Comparison of ENCODE assay signal across 8 mouse cellular contexts in genomic region chr11:100472197-100472934, GRCm38 (mm10). TPM values are rescaled to one million over a fixed set of nuclear protein-coding genes. Genes with fewer than 3 reads are reported as not detected.
DNase-seq lines count a peak whose midpoint lies in the region; ATAC-seq lines count a peak whose summit lies in the region.

TSS of gene Klhl11 (minus strand) at chr11:100472741.

- H3K9me3 ChIP-seq in forebrain, embryonic 11.5 days (ENCODE audit: control insufficient read depth, low read length): no peaks in the 10 kb centered on the region
- no peaks in the 10 kb centered on the region for H3K9me3 ChIP-seq in heart, embryonic 16.5 days (replicated peaks; ENCODE audit: control insufficient read depth, low read length)
- H3K9me3 ChIP-seq in liver, embryonic 15.5 days (replicated peaks): no peaks in the 10 kb centered on the region
- H3K9me3 ChIP-seq in neural tube, embryonic 12.5 days: no peaks in the 10 kb centered on the region

- H3K4me1 ChIP-seq in forebrain, embryonic 11.5 days (replicated peaks; ENCODE audit: control insufficient read depth, insufficient read depth, low read length): peaks cover 8% of the 10 kb centered on the region; the same call in 1 of the 2 replicates
- peaks cover 16% of the 10 kb centered on the region for H3K4me1 ChIP-seq in heart, embryonic 16.5 days (ENCODE audit: control insufficient read depth, insufficient read depth, low read length)
- H3K4me1 ChIP-seq in liver, embryonic 15.5 days (replicated peaks): peaks cover 30% of the 10 kb centered on the region
- H3K4me1 ChIP-seq in neural tube, embryonic 12.5 days: peaks cover 18% of the 10 kb centered on the region

- WGBS in forebrain, embryonic 11.5 days: 0% methylated on average over 82 of the region's 83 CpGs
- under 1% methylated on average over 83 of the region's 83 CpGs for WGBS in heart, embryonic 16.5 days
- under 1% methylated on average over 83 of the region's 83 CpGs for WGBS in liver, embryonic 15.5 days (ENCODE audit: insufficient replicate concordance)
- under 1% methylated on average over 83 of the region's 83 CpGs for WGBS in neural tube, embryonic 12.5 days

- peak; percentile 91 for ATAC-seq in forebrain, embryonic 11.5 days (replicated peaks; ENCODE audit: low FRiP score)
- ATAC-seq in heart, embryonic 16.5 days (replicated peaks; ENCODE audit: extremely low read depth, insufficient read depth, low FRiP score): peak; percentile 95
- peak; percentile 90 for ATAC-seq in liver, embryonic 15.5 days (ENCODE audit: insufficient read depth)
- peak; percentile 88 for ATAC-seq in neural tube, embryonic 12.5 days (ENCODE audit: low FRiP score, low read depth)

- H3K27me3 ChIP-seq in forebrain, embryonic 11.5 days (ENCODE audit: control insufficient read depth, insufficient read depth, low read length): no peaks in the 10 kb centered on the region
- no peaks in the 10 kb centered on the region for H3K27me3 ChIP-seq in heart, embryonic 16.5 days (ENCODE audit: control insufficient read depth, insufficient read depth, low read length)
- no peaks in the 10 kb centered on the region for H3K27me3 ChIP-seq in liver, embryonic 15.5 days
- H3K27me3 ChIP-seq in neural tube, embryonic 12.5 days (replicated peaks): no peaks in the 10 kb centered on the region

- peak within 1 kb of the TSS; percentile 75 for H3K27ac ChIP-seq in forebrain, embryonic 11.5 days (ENCODE audit: low read depth, low read length)
- H3K27ac ChIP-seq in heart, embryonic 16.5 days (ENCODE audit: low read length): peak within 1 kb of the TSS; percentile 64
- peak within 1 kb of the TSS; percentile 82 for H3K27ac ChIP-seq in liver, embryonic 15.5 days (replicated peaks)
- H3K27ac ChIP-seq in neural tube, embryonic 12.5 days: peak within 1 kb of the TSS; percentile 64; the same call in 1 of the 2 replicates

- peak within 1 kb of the TSS; percentile 85 for H3K4me2 ChIP-seq in forebrain, embryonic 11.5 days (ENCODE audit: low read depth, low read length, severe bottlenecking)
- H3K4me2 ChIP-seq in heart, embryonic 16.5 days (ENCODE audit: low read depth, low read length): peak within 1 kb of the TSS; percentile 96
- peak within 1 kb of the TSS; percentile 97 for H3K4me2 ChIP-seq in liver, embryonic 15.5 days
- peak within 1 kb of the TSS; percentile 85 for H3K4me2 ChIP-seq in neural tube, embryonic 12.5 days (replicated peaks)

- H3K4me3 ChIP-seq in forebrain, embryonic 11.5 days (ENCODE audit: low read depth, low read length): peak within 1 kb of the TSS; percentile 96
- H3K4me3 ChIP-seq in heart, embryonic 16.5 days (ENCODE audit: low read length): peak within 1 kb of the TSS; percentile 76
- peak within 1 kb of the TSS; percentile 96 for H3K4me3 ChIP-seq in liver, embryonic 15.5 days (replicated peaks)
- H3K4me3 ChIP-seq in neural tube, embryonic 12.5 days: peak within 1 kb of the TSS; percentile 96

- peaks cover 3% of the 10 kb centered on the region; the same call in 1 of the 2 replicates for H3K36me3 ChIP-seq in forebrain, embryonic 11.5 days (ENCODE audit: control insufficient read depth, insufficient read depth, low read length)
- peaks cover 11% of the 10 kb centered on the region for H3K36me3 ChIP-seq in heart, embryonic 16.5 days (ENCODE audit: control insufficient read depth, insufficient read depth)
- H3K36me3 ChIP-seq in liver, embryonic 15.5 days (replicated peaks): peaks cover 17% of the 10 kb centered on the region
- H3K36me3 ChIP-seq in neural tube, embryonic 12.5 days: peaks cover 18% of the 10 kb centered on the region

- peak; percentile 92 to 93 for DNase-seq in CD8-positive naive resting alpha-beta T cell, adult 2 months (ENCODE audit: low read depth in 2 of 2, low spot score in 2 of 2)
- DNase-seq in c-Kit-positive CD71-negative TER-119-negative erythroid progenitor cells, embryonic 14.5 days (ENCODE audit: low read depth): peak; percentile 85
- DNase-seq in forebrain, embryonic 11.5 days (ENCODE audit: low spot score): peak; percentile 96
- DNase-seq in kidney, postnatal 36 days: peak; percentile 88 to 92
- DNase-seq in telencephalon, adult 2 months (ENCODE audit: low read depth, low spot score): peak; percentile 75

- H3K9ac ChIP-seq in forebrain, embryonic 11.5 days (ENCODE audit: low read length): peak within 1 kb of the TSS; percentile 95
- H3K9ac ChIP-seq in heart, embryonic 16.5 days (ENCODE audit: low read length): peak within 1 kb of the TSS; percentile 93
- peak within 1 kb of the TSS; percentile 95 for H3K9ac ChIP-seq in liver, embryonic 15.5 days
- H3K9ac ChIP-seq in neural tube, embryonic 12.5 days: peak within 1 kb of the TSS; percentile 92

RNA-seq across cellular contexts. Expression of gene Klhl11, which starts in this region (rescaled TPM):
- 15.5 and 15.7 TPM in 2 replicates for polyA plus RNA-seq in forebrain, embryonic 11.5 days (2014; fragmentation: Nextera tagmentation; extraction: Ambion mirVana)
- 8.7 and 9.5 TPM in 2 replicates for polyA plus RNA-seq in heart, embryonic 16.5 days (2015; fragmentation: Nextera tagmentation; extraction: Ambion mirVana)
- polyA plus RNA-seq in liver, embryonic 15.5 days (2015; fragmentation: Nextera tagmentation; extraction: Ambion mirVana): 1.6 and 2.2 TPM in 2 replicates
- 12.3 and 12.4 TPM in 2 replicates for polyA plus RNA-seq in neural tube, embryonic 12.5 days (2016; fragmentation: Nextera tagmentation; extraction: Ambion mirVana)

Comparison
In these comparisons a context has a peak if more than half of its experiments do, and no peak if none do; other contexts are left out.
1. Peak in every context shown above with its lines: DNase-seq, ATAC-seq, H3K4me3 ChIP-seq and H3K27ac ChIP-seq.